Mouse (Mus musculus) intestine, embryonic 15.5 days (tissue): ENCODE results near the gene Dcbld1. TPM values are rescaled to one million over a fixed set of nuclear protein-coding genes. Genes with fewer than 3 reads are reported as not detected.
A peak's percentile ranks its signal among the peaks of the same experiment; 100 is the strongest.

Source experiments
- ATAC-seq: fragments of 200-750 bp; cut with Nextera tagmentation; 2 replicates; pipeline ENCODE4 v1.8.0; 2017; ENCODE audit warnings: moderate TSS enrichment, moderate library complexity
- H3K27ac ChIP-seq: fragments of 300-500 bp; sonication (generic); 2 replicates; pipeline ENCODE4 v1.5.1; 2015; ENCODE audit warnings: mild to moderate bottlenecking, inconsistent platforms
- H3K27me3 ChIP-seq: fragments of 300-500 bp; sonication (generic); replicated peaks from 2 replicates; pipeline ENCODE4 v1.6.1; 2015; ENCODE audit warnings: inconsistent platforms
- H3K36me3 ChIP-seq: fragments of 300-500 bp; sonication (generic); 2 replicates; pipeline ENCODE4 v1.6.1; 2015; ENCODE audit warnings: inconsistent platforms
- H3K4me1 ChIP-seq: fragments of 300-500 bp; sonication (generic); replicated peaks from 2 replicates; pipeline ENCODE4 v1.6.1; 2015; ENCODE audit warnings: inconsistent platforms
- H3K4me2 ChIP-seq: fragments of 300-500 bp; sonication (generic); replicated peaks from 2 replicates; pipeline ENCODE4 v1.6.1; 2015; ENCODE audit warnings: mild to moderate bottlenecking, inconsistent platforms
- H3K4me3 ChIP-seq: fragments of 300-500 bp; sonication (generic); replicated peaks from 2 replicates; pipeline ENCODE4 v1.5.1; 2015; ENCODE audit warnings: inconsistent platforms
- H3K9ac ChIP-seq: fragments of 300-500 bp; sonication (generic); 2 replicates; pipeline ENCODE4 v1.6.1; 2015; ENCODE audit warnings: inconsistent platforms
- H3K9me3 ChIP-seq: fragments of 300-500 bp; sonication (generic); 2 replicates; pipeline ENCODE4 v1.6.1; 2016; ENCODE audit warnings: inconsistent platforms
- WGBS: fragments of 180-500 bp; shearing (Covaris S2); methylation state at CpG from one replicate; pipeline ENCODE4 v1.1.7; 2015; 5-methylcytosine and 5-hydroxymethylcytosine counted together
- polyA plus RNA-seq: library from polyadenylated mRNA; unstranded; fragments of >200 nt; fragmentation: Nextera tagmentation; extraction: Ambion mirVana; gene quantifications from 2 replicates; pipeline ENCODE4 v1.2.1, GENCODE M21; 2015

Dcbld1 gene
- polyA plus RNA-seq, 1 experiment from 2014 or later = 44.6 TPM

DNA sequence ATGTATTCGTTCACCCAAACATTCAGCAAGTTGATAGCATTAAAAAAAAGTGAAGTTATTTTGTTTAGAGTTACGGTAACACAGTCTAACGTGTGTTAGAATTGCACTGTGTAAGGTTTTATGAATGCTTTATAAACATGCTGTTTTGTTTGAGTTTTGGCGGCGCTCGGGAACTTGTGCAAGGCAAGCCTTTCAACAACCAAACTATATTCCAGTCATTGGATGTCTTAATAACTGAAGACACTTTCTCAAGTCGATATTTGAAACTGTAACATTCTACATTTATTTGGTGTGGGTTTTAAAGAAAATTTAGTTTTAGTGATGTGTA is 1.2 kb downstream of the Dcbld1 start:
- WGBS = 4% methylated on average over 7 of the region's 7 CpGs
- peaks cover 4% of the 10 kb centered on the region for H3K4me1 ChIP-seq
- H3K4me3 ChIP-seq = peak overlapping the region; percentile 87
- H3K4me2 ChIP-seq = peak overlapping the region; percentile 73
- no peak overlapping the region for H3K27ac ChIP-seq
- H3K27me3 ChIP-seq = no peaks in the 10 kb centered on the region
- H3K9me3 ChIP-seq = no peaks in the 10 kb centered on the region
- ATAC-seq = no peak
- no peaks in the 10 kb centered on the region for H3K36me3 ChIP-seq
- peak overlapping the region; percentile 95 for H3K9ac ChIP-seq

DNA sequence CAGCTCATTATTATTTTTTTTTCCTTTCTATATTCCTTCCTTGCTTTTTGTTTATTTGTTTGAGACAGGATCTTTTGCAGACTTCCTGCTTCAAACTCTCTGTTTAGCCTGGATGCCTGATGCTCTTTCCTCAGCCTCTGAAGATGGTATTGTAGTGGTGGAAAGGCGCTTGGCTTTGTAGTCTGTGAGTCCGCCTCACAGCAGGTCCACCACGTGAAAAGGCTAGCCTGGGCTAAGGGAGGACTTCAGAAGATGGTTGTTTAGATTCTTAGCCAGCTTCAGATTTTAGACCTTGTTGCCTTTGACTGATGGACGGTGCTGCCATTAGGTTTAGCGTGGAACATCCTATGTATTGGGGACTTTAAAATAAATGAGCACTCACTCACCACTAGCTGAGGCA is 2.0 kb downstream of the Dcbld1 start:
- H3K9ac ChIP-seq = no peak overlapping the region
- WGBS = 62% methylated on average over 5 of the region's 5 CpGs
- no peaks in the 10 kb centered on the region for H3K36me3 ChIP-seq
- H3K4me3 ChIP-seq = peak overlapping the region; percentile 87
- no peak for ATAC-seq
- peaks cover 4% of the 10 kb centered on the region for H3K4me1 ChIP-seq
- H3K4me2 ChIP-seq = peak overlapping the region; percentile 73
- no peak overlapping the region for H3K27ac ChIP-seq
- no peaks in the 10 kb centered on the region for H3K9me3 ChIP-seq
- no peaks in the 10 kb centered on the region for H3K27me3 ChIP-seq

DNA sequence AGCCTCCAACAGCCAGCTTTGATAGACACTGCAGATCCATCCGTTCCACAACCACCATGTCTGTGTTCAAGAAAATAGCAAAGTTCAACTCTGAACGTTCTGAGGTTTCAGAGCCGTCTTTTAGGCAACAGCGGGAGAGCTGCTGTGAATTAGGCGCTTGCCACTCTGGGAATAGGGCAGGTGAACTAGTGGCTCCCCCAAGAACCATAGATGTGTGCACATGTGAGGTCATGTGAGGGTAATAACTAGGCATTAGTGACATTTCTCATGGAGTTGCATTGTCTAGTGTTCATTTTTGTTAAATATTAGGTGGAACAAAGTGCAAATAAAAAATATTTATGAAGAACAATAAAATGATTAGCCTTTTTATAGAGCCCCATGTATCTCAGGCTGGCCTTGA is 8.6 kb downstream of the Dcbld1 start:
- H3K4me1 ChIP-seq = peaks cover 3% of the 10 kb centered on the region; the same call in 1 of the 2 replicates
- H3K9me3 ChIP-seq = no peaks in the 10 kb centered on the region
- ATAC-seq = peak; percentile 67
- no peak overlapping the region for H3K9ac ChIP-seq
- 57% methylated on average over 5 of the region's 5 CpGs for WGBS
- no peak overlapping the region for H3K4me3 ChIP-seq
- H3K4me2 ChIP-seq = no peak overlapping the region
- 0 out of 2 replicates have a peak overlapping the region, but pooled peaks have one; percentile 9 for H3K27ac ChIP-seq
- H3K36me3 ChIP-seq = no peaks in the 10 kb centered on the region
- H3K27me3 ChIP-seq = no peaks in the 10 kb centered on the region

DNA sequence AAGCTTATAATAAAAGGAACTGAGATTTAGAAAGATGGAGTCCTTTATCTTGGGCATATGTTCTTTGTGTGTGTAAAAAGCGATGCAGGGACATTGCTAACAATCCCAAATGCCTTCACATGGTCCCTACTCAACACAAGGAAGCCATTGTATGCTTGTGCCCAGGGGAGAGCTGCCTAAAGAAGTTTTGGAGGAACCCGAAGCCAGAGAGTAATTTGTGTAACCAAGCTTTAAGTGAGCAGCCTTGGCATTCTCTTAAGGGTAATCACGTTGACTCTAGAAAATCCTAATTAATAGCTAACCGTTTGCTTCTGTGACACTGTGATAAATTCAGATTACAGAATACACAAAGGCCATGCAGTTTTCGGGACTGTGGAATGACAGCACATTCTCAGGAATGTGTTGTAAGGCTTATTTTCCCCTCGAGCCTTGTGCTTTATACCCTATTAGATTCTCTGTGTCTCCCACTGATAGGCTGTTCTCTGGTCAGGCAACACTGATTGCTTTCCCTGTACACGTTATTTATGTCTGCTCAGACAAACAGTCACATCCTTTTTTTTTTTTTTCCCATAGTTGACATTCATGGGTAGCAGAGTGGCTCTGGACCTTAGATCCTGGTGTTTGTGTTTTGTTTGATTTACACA is 9.4 kb downstream of the Dcbld1 start:
- Histone ChIP-seq H3K4me3 (no peak overlapping the region), H3K9ac (no peak overlapping the region), H3K27ac (no peak overlapping the region), H3K4me2 (no peak overlapping the region), H3K36me3 (no peaks in the 10 kb centered on the region), H3K27me3 (no peaks in the 10 kb centered on the region), H3K9me3 (no peaks in the 10 kb centered on the region), H3K4me1 (peaks cover 3% of the 10 kb centered on the region; the same call in 1 of the 2 replicates)
- WGBS = 40% methylated on average over 7 of the region's 7 CpGs
- ATAC-seq = no peak

DNA sequence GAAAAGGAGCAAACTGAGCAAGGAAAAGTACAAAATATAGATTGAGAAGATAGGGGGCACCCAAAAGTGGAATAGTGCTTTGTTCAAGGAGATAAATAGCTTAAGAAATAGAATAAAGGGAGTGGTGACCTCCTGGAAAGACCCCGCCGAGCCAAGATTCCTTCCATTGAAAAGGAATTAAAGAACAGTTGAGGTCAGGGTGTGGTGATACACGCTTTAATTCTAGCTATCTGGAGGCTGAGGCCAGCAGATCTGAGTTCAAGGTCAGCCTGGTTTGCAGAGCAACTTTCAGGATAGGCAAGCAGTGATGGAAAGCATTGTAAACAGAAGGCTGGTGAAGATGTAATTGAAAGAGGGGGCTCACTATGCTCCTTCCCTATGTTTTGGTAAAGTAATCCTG is 12.8 kb downstream of the Dcbld1 start:
- Histone ChIP-seq H3K9me3 (no peaks in the 10 kb centered on the region), H3K27ac (no peak overlapping the region), H3K4me3 (no peak overlapping the region), H3K36me3 (no peaks in the 10 kb centered on the region), H3K4me1 (peaks cover 3% of the 10 kb centered on the region; the same call in 1 of the 2 replicates), H3K27me3 (no peaks in the 10 kb centered on the region), H3K9ac (no peak overlapping the region), H3K4me2 (no peak overlapping the region)
- WGBS = 85% methylated on average over 3 of the region's 3 CpGs
- ATAC-seq = no peak

DNA sequence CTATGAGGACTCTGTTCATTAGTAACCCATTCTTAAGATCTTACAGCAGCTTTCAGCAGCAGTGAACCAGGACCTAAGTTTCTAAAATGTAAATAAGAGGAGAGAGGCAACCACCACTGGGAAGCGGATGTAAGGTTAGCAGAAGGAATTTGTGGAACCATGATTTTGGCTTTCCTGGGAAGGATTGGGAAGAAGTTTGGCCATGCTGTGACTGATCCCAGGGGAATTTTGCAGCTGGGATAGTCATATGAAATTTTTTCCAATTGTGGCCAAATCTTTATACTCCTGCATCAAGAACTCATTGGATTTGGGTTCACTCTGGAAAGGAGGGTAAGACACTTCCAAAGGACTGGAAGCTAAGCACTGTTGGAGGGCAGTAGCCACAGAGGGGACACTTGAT is 18.8 kb downstream of the Dcbld1 start:
- no peak overlapping the region for H3K9ac ChIP-seq
- WGBS = 95% methylated on average over 1 of the region's 1 CpGs
- no peak overlapping the region for H3K4me3 ChIP-seq
- H3K4me1 ChIP-seq = no peaks in the 10 kb centered on the region
- H3K4me2 ChIP-seq = no peak overlapping the region
- H3K36me3 ChIP-seq = no peaks in the 10 kb centered on the region
- no peaks in the 10 kb centered on the region for H3K27me3 ChIP-seq
- no peak overlapping the region for H3K27ac ChIP-seq
- no peak for ATAC-seq
- no peaks in the 10 kb centered on the region for H3K9me3 ChIP-seq

DNA sequence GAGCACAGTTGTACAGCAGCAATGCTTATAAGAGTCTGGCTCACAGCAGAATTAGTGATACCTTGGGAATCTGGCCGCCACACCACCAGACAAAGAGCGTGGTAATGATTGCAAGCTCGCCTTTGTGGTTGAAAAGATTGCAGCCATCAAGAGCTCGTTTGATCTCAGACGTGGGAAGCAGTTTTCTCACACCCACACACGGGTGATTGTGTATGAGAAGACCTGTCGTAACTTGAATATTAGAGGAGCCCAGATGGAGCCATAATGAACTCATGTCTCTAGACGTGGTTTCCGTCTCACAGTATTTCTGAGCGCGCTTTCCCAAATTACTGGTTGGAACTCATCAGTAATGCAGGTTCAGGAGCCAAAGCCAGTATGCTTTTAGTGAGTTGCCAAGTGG is 20.0 kb downstream of the Dcbld1 start:
- Histone ChIP-seq H3K4me1 (0 out of 2 replicates have a peak, but pooled peaks cover 2% of the 10 kb centered on the region), H3K27ac (no peak overlapping the region), H3K27me3 (no peaks in the 10 kb centered on the region), H3K36me3 (no peaks in the 10 kb centered on the region), H3K4me3 (no peak overlapping the region), H3K4me2 (no peak overlapping the region), H3K9me3 (no peaks in the 10 kb centered on the region), H3K9ac (no peak overlapping the region)
- ATAC-seq = no peak
- WGBS = 85% methylated on average over 11 of the region's 11 CpGs

DNA sequence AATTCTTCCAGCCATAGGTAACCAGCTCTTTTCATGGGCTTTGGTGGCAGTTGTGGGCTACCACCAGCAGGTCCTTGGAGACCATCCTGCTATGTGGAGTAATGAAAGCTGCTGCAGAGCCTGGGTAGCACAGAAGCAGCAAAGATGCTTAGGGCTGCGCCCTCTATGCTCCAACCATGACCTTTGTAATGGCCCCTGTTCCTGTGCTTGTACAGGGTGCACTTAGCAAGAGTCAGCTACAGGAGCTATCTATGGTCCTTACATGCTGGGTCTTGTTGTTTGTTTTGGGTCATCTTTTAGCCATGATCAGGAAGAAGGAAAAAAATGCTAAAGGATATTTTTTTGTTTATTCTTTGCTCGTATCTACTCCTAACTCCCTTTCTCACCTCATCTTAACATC is 24.3 kb downstream of the Dcbld1 start:
- no peak for ATAC-seq

DNA sequence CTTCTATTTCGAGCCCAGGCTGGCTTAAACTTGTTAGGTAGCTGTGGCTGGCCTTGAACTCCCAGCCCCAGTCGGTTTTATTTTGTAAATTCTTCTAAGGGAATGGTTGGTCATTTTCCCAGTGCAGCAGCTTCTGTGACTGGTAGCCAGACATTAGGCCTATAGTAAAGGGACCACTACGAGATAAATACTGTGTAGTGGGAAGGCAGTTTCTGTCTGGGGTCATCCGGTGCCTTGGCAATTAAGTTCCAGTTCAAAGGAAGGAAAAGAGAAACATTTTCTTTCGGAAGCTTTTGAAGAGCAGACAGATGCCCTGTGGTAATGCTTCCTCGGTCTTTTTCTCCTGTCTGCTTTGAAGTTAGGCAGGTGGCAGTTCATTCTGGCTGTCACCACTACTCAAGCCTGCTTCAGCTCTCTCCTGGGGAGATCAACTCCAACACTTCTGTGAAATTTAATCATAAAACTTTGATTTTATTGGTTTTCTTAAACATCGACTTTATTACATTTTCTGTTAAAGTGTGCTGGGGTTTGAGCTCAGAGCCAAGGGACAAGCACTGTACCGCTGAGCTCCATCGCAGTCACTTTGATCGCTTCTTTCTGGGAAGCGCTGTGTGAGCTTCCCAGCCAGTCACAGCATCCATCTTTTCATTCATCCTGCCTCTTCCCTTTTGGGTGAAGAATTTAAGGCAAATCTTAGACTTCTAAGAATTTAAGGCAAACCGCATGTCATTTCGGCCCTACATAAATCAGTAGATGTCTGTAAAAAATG is 24.9 kb downstream of the Dcbld1 start:
- 52% methylated on average over 13 of the region's 13 CpGs for WGBS
- Histone ChIP-seq H3K4me3 (no peak overlapping the region), H3K27me3 (no peaks in the 10 kb centered on the region), H3K9me3 (no peaks in the 10 kb centered on the region), H3K4me1 (0 out of 2 replicates have a peak, but pooled peaks cover 4% of the 10 kb centered on the region), H3K27ac (no peak overlapping the region), H3K4me2 (no peak overlapping the region), H3K36me3 (no peaks in the 10 kb centered on the region), H3K9ac (no peak overlapping the region)
- ATAC-seq = no peak; the same call in 1 of the 2 replicates

More for the DNA sequence above, 24.3 kb downstream of the Dcbld1 start:
- no peak overlapping the region for H3K4me2 ChIP-seq
- no peaks in the 10 kb centered on the region for H3K27me3 ChIP-seq
- no peaks in the 10 kb centered on the region for H3K9me3 ChIP-seq
- H3K9ac ChIP-seq = no peak overlapping the region
- WGBS = 54% methylated on average over 2 of the region's 2 CpGs
- H3K4me1 ChIP-seq = 0 out of 2 replicates have a peak, but pooled peaks cover 4% of the 10 kb centered on the region
- H3K36me3 ChIP-seq = no peaks in the 10 kb centered on the region
- no peak overlapping the region for H3K27ac ChIP-seq
- H3K4me3 ChIP-seq = no peak overlapping the region

DNA sequence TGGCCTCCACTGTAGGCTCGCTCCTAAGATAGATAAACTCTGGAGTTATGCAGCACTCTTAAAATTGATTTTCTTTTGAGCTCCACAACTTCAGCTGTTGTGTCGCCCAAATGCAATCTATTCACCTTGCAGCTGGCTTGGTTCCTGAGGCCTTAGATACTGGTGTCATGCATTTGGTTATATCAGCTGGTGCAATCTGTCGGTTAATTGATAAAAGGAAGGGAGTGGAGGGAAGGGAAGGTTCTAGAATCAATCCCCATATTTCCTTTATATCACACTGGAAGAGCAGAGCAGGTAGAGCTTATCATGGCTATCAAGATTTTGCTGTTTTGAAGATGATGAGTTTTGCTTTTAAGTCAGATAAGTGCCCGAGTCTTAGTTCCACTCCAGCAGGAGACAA is 26.8 kb downstream of the Dcbld1 start:
- H3K4me1 ChIP-seq = 0 out of 2 replicates have a peak, but pooled peaks cover 4% of the 10 kb centered on the region
- H3K36me3 ChIP-seq = 0 out of 2 replicates have a peak, but pooled peaks cover 3% of the 10 kb centered on the region
- ATAC-seq = no peak
- WGBS = 83% methylated on average over 4 of the region's 4 CpGs
- H3K4me2 ChIP-seq = no peak overlapping the region
- no peaks in the 10 kb centered on the region for H3K9me3 ChIP-seq
- H3K27me3 ChIP-seq = no peaks in the 10 kb centered on the region
- H3K4me3 ChIP-seq = no peak overlapping the region
- no peak overlapping the region for H3K27ac ChIP-seq
- H3K9ac ChIP-seq = no peak overlapping the region

DNA sequence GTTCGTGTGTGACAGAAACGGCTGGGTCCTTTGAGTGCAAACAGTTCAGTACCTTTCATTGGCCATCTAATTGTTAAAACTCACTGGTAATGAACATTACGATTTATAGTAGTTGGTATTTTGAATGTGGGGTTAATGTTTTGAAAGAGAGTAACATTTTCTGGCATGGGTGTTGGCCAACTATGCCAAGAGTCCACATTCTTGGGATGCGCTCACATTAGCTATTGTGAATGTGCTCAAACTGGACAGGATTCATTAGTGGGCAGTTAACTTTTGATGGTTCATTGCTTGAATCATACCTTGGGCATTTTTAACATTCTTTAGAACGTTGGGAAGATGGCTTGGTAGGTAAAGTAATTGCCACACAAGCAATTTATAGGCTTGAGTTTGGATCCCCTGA is 30.7 kb downstream of the Dcbld1 start:
- Histone ChIP-seq H3K36me3 (0 out of 2 replicates have a peak, but pooled peaks cover 3% of the 10 kb centered on the region), H3K27me3 (no peaks in the 10 kb centered on the region), H3K4me2 (no peak overlapping the region), H3K27ac (no peak overlapping the region), H3K4me1 (no peaks in the 10 kb centered on the region), H3K9me3 (no peaks in the 10 kb centered on the region), H3K4me3 (no peak overlapping the region), H3K9ac (no peak overlapping the region)
- 87% methylated on average over 5 of the region's 5 CpGs for WGBS
- no peak for ATAC-seq

DNA sequence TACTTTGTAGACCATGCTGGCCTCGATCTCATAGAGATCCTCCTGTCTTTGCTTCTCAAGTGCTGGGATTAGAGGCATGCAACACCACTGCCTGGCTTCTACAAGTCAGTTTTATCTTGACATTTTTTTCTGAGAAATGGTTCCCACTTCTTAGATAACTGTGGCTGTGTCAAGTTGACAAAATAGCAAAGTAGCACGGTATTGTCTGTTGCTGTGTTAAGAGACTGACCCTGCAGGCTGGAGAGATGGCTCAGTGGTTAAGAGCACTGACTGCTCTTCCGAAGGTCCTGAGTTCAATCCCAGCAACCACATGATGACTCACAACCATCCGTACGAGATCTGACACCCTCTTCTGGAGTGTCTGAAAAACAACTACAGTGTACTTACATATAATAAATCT is 35.5 kb downstream of the Dcbld1 start:
- Histone ChIP-seq H3K27me3 (no peaks in the 10 kb centered on the region), H3K27ac (no peak overlapping the region), H3K36me3 (0 out of 2 replicates have a peak, but pooled peaks cover 3% of the 10 kb centered on the region), H3K9ac (no peak overlapping the region), H3K9me3 (no peaks in the 10 kb centered on the region), H3K4me1 (no peaks in the 10 kb centered on the region), H3K4me3 (no peak overlapping the region), H3K4me2 (no peak overlapping the region)
- WGBS = 89% methylated on average over 5 of the region's 5 CpGs
- no peak for ATAC-seq

DNA sequence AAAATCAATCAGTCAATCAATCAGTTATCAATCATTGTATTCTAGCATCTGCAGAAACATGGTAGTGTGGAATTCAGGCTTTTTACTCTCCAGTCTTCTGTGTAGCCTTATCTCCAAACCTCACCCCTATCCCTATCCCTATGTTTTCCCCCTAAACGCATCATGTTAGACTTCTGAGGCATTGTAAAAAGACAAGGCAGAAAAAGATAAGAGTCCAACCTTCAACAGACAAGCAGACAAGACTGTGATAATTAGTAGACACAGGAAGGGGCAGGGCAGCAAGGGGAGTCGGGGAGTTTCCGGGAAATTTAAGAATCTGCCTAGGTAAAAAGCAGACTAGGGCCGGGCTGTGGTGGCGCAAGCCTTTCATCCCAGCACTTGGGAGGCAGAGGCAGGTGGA is 38.0 kb downstream of the Dcbld1 start:
- 73% methylated on average over 5 of the region's 5 CpGs for WGBS
- no peaks in the 10 kb centered on the region for H3K4me1 ChIP-seq

More for the DNA sequence above, 38.0 kb downstream of the Dcbld1 start:
- Histone ChIP-seq H3K4me3 (no peak overlapping the region), H3K4me2 (no peak overlapping the region), H3K9me3 (no peaks in the 10 kb centered on the region), H3K27me3 (no peaks in the 10 kb centered on the region), H3K9ac (no peak overlapping the region), H3K27ac (no peak overlapping the region), H3K36me3 (no peaks in the 10 kb centered on the region)
- ATAC-seq = no peak
